Mouse (Mus musculus): ENCODE results near the gene Prpf38b.

- TF ChIP-seq EP300 (IDR thresholded peaks at IDR 0.05) (no peak), CTCF (IDR thresholded peaks at IDR 0.05) (no peak)
Observed at GRCm38 (mm10) chr3:108865676-108866075, 45.9 kb downstream of the Prpf38b start.

Measured in lung, postnatal 0 days (tissue).